ENCODE assay signal across 9 mouse cellular contexts in genomic region chr17:6016213-6016780, GRCm38 (mm10).
DNase-seq lines count a peak whose midpoint lies in the region; ATAC-seq lines count a peak whose summit lies in the region.
"Had no signal": no experiment of that assay in that cellular context is flagged by ENCODE, and none has a peak within 500 bp of the region (broad histone marks: within the 10 kb centered on the region; RNA-seq: fewer than 3 reads in every experiment).

No protein-coding gene starts in this region.

- no peaks in the 10 kb centered on the region for H3K4me1 ChIP-seq in hindbrain, embryonic 11.5 days (replicated peaks; ENCODE audit: control insufficient read depth, insufficient read depth, low read length)

- H3K9me3 ChIP-seq in hindbrain, embryonic 11.5 days (ENCODE audit: control insufficient read depth, low read length), result no peaks in the 10 kb centered on the region

- intact Hi-C loops in heart, postnatal 10 days (cut with DNase I), result loop anchor here (2.0 kb wide), 1 partner anchor 39 kb away; no protein-coding TSS in a partner anchor

- no peak for ATAC-seq in hindbrain, embryonic 11.5 days (ENCODE audit: low FRiP score)
- ATAC-seq in activated CD4-positive, CD25-positive, alpha-beta regulatory T cell, adult 4 months, result no peak

- H3K27ac ChIP-seq in hindbrain, embryonic 11.5 days (ENCODE audit: low read depth, low read length), result no peak overlapping the region
- H3K27ac ChIP-seq: liver, embryonic 14.5 days had no signal

- no peak overlapping the region for H3K9ac ChIP-seq in hindbrain, embryonic 11.5 days (ENCODE audit: low read depth, low read length)
- H3K9ac ChIP-seq: liver, embryonic 14.5 days had no signal

- peak; percentile 95 for DNase-seq in 416B (ENCODE audit: low read depth)
- DNase-seq in T-cell, adult 2 months (ENCODE audit: low spot score), result peak; percentile 63
- DNase-seq in heart, postnatal 10 days, result peak; percentile 67 to 68
- DNase-seq in lung, postnatal 36 days, result peak; percentile 72
- DNase-seq in hindbrain, embryonic 11.5 days (ENCODE audit: low spot score), result no peak
- no peak for DNase-seq in gastrocnemius, postnatal 4 days (ENCODE audit: low spot score in 2 of 2)
- DNase-seq in adipocyte (ENCODE audit: low spot score), result no peak

- H3K4me2 ChIP-seq in hindbrain, embryonic 11.5 days (replicated peaks; ENCODE audit: low read depth, low read length), result no peak overlapping the region

- H3K27me3 ChIP-seq in hindbrain, embryonic 11.5 days (ENCODE audit: control insufficient read depth, insufficient read depth, low read length), result no peaks in the 10 kb centered on the region

- 70% methylated on average over 7 of the region's 7 CpGs for WGBS in hindbrain, embryonic 11.5 days

- no peaks in the 10 kb centered on the region for H3K36me3 ChIP-seq in hindbrain, embryonic 11.5 days (ENCODE audit: control insufficient read depth, insufficient read depth, low read length)

- no peak overlapping the region for H3K4me3 ChIP-seq in hindbrain, embryonic 11.5 days (ENCODE audit: low read depth, low read length)

Comparison
In these comparisons a context has a peak if more than half of its experiments do, and no peak if none do; other contexts are left out.
1. DNase-seq: peak in 416B (single experiment), T-cell, adult 2 months (single experiment), heart, postnatal 10 days (2 of 2) and lung, postnatal 36 days (single experiment); none in hindbrain, embryonic 11.5 days (single experiment), gastrocnemius, postnatal 4 days (0 of 2) and adipocyte (single experiment).